Mouse (Mus musculus): ENCODE measurements around the gene Apoa4.

- TF ChIP-seq POLR2A (IDR thresholded peaks at IDR 0.05; ENCODE audit: low read depth, low read length) (no peak), CTCF (IDR thresholded peaks at IDR 0.05; ENCODE audit: borderline replicate concordance, insufficient read depth, low read length) (no peak)
Measured at GRCm38 (mm10) chr9:46256177-46256576, 15.7 kb downstream of the Apoa4 start.
